Mouse (Mus musculus): ENCODE results near the gene Kiss1r.

Gene Kiss1r

DNA sequence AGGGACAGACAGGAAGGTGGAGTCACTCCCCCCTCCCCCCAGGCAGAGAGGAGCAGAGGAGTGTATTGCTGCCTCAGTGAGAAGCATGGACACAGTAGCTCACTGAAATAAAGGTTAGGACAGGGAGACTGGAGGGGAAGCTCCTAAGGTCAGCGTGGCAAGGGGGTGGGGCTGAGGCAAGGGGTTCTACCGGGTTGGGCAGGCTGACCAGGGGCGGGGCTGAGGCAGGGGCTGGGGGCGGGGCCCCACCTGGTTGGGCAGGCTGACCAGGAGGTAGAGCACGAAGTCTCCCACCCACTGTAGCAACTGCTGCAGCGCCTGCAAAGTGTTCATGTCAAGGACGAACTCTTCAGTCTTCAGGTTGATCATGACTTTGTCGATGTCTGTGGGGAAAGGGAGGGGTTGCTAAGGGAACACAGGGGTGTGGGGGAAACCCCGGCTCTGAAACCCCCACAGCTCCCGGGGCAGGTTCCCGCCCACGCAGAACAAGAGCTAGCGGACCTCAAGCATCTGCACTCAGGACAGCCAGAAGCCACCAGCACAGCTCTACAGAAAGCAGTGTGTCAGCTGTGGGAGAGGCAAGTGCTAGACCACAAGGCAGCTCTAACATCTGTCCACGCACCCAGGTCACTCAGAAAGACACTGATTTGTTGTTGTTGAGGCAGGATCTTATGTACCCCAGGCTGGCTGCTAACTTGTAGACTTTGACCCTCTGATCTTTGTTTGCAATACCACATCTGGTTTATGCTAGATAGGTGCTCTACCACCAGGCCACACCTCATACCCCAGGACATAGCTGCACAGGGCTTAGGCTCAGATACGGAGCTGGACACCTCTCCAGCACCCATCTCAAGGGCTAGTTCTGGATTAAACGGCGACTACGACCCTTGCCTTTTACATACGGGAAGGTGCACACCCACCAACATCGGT is 19.2 kb upstream of the Kiss1r start:
- no peak for DNase-seq (ENCODE audit: low spot score in 2 of 2)

DNA sequence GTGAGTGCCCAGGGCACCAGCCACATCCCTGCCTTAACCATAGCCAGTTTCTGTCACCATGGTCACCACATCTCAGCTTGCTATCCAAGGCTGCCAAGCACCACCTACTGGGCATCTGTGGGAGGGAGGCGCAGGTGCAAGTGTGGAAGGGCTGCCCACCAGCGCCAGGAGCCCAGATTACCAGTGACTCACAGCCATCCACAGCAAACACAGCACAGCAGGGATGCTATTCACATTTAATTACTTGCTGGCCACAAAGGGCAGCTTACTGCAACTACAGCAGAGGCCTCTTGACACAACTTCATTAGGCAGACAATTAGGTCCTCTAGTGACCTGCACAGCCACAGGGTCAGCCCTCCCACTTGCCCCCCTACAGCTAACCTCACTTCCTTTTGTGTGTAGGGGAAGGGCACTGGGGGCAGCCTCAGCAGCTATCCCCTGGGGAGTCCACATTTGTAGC is 15.8 kb upstream of the Kiss1r start:
- peak in 1 of 2 experiments; percentile 77 for DNase-seq (ENCODE audit: low spot score in 2 of 2)

DNA sequence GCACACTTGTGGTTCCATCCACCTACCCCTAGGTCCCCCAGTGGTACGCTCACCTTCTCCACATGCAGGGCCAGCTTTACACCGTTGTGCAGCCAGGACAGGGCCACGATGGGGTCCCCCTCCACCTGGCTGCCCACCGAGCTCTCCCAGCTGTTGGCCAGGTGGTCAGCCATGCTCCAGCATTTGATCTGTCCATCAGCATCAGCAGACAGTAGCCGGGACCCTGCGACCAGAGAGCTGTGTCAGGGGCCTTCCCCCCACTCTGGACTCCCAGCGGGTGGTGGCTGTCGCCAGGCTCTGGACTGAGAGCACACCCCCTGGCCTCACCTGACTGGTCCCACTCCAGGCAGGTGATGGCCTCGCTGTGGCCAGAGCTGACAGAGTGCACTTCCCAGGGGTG is 10.1 kb upstream of the Kiss1r start:
- DNase-seq (ENCODE audit: low spot score in 2 of 2): no peak

DNA sequence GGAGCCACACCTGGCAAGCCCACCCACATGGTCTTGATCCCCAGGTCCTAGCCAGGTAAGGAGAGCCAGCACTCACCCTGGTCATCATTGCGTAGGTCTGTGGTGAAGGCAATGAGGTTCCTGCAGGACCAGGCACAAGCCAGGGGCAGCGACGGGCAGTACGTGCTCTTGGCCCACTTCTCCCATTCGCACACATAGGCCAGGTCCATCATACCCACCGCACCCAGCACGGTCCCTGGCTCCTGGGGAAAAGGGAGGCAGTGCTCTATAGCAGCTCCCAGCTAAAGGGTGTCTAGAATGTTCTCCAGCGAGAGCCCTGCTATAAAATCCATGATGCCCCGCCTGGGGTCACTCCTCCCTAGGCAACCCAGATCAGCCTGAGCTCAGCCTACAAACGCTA is 9.4 kb upstream of the Kiss1r start:
- DNase-seq (ENCODE audit: low spot score in 2 of 2): no peak

DNA sequence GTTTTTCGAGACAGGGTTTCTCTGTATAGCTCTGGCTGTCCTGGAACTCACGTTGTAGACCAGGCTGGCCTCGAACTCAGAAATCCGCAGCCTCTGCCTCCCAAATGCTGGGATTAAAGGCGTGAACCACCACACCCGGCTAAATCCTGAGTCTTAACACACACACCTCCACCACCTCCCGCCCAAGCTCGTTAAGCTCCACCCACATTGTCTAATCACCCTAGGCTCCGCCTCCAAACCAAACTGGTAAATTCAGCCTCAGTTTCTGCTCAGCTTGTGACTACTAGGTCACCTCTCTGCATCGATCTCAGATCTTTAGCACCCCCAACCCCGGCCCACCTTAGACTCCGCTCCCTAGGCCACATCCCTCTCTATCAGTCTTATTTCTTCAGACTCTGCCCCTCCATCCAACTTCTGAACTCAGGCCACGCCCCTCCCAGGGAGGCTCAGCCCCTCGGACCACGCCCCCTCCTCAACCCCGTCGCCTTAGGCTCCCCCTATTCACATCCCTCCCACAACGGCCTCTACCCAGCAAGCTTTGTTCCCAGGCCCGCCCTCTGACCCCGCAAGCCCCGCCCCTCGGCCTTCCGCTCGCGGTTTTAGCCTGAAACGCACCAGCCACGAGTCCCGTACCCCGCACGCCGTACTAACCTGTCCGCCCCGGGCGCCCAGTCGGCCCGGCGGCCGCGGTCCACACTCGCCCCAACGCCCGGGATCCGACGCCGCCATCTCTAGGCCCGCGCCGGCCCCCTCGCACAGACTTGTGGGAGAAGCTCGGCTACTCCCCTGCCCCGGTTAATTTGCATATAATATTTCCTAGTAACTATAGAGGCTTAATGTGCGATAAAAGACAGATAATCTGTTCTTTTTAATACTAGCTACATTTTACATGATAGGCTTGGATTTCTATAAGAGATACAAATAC is 8.3 kb upstream of the Kiss1r start, which contains the start of gene Med16:
Med16 (minus strand) TSS at position 757 of the 925 bp plus-strand sequence.
- peak; percentile 95 to 97 for DNase-seq (ENCODE audit: low spot score in 2 of 2)

DNA sequence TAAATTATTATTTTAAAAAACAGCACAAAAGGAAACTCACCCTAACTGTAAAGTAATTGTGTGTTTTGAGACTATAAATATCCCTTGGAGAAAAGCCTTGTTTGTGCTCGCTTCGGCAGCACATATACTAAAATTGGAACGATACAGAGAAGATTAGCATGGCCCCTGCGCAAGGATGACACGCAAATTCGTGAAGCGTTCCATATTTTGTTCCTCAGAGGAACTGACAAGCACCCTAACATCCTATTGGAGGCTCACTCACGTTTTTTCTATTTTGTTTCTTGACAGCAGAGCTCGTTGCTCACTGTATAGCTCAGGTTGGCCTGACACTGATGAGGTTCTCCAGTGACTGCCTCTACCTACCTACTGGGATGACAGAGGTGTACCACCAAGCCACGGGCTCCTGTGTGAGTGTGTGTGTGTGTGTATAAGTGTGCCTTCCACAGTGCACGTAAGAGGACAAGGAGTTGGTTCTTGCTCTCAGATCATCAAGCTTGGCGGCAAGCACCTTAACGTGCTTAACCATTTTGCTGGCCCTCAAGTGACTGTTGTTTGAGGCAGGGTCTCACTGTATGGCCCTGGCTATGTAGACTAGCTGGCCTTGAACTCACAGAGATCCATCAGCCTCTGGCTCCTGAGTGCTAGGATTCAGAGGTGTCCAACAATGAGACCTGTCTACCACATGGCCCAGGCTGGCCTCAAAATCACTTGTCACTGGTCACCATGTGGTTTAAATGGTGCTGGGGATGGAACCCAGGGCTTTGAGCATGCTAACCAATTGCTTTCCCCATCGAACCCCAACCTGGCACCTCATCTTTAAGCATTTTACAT is 7.5 kb upstream of the Kiss1r start:
- no peak for DNase-seq (ENCODE audit: low spot score in 2 of 2)

DNA sequence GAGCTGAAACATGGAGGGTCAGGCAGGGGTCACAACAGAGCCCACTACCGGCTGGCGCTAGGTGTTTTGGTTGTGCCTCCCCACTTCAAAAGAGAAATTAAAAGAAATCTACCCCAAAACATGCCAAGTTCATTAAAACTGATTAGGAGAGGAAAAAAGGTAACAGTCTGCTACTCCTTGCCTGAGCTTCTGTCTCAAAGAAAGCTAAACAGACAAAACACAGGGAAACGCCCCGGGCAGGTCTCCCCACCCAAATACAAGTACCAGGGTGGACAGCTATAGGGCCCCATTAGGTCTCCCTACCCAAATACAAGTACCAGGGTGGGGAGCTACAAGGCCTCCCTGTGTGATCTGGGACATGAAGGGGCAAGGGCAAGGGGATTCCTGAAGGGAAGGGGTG is 6.2 kb upstream of the Kiss1r start, which contains the start of gene Gm26602:
Gm26602 (plus strand) TSS at position 301 of the 400 bp plus-strand sequence.
- no peak for DNase-seq (ENCODE audit: low spot score in 2 of 2)

DNA sequence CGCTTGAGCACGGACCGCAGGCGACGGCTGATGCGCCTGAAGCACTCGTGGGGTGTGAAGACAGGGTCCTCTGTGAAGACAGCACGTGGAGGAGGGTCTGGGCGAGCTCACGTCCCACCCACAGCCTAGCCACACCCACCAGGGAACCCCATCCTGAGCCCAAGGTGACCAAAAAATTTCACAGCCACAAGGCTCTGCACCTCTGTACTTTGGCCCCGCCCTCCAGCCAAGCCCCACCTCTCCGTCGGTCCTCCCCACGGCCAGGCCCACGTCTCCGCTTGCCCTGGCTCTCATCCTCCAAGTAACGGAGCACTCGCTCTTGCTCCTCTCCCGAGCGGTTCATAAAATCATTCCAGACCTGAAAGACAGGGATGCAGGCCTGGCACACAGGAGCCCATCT is 4.4 kb upstream of the Kiss1r start:
- no peak for DNase-seq (ENCODE audit: low spot score in 2 of 2)

DNA sequence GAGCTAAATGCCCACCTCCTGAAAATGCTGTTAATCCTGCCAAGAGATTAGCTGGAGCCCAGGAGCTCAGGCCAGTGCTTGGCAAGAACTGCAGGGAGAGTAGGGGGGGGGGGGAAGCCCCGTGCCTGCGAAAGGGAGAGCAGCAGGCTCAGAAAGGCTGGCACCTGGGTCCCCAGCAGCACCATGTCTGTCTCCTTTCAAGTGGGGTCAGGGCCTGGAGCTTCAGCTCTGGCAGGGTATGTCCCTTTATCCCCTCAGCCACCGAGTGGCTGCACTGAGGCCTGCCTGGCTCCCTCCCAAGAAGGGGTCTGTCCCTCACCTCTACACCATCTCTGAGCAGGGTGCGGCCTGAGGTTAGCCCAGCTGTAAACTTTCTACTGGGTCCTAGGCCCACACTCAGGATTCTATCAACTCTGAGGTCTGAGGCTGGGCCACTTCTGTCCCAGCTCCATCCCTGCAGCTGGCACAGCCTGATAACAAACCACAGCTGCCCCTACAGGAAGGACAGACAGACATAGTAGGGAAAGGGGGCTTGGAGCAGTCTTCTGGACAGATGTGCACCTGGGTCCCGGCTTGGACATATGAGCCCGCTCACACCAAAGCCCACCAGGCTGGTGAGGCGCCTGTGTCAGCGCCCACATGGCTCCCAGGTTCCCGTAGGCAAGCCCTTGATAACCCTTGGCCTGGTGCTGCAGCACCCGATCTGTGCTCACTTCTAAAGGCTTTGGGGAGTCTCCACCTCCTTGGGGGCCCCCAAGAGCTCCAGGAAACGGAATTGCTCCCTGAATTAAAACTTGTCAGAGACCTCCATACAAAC is 2.4 kb upstream of the Kiss1r start:
- no peak for DNase-seq (ENCODE audit: low spot score in 2 of 2)

DNA sequence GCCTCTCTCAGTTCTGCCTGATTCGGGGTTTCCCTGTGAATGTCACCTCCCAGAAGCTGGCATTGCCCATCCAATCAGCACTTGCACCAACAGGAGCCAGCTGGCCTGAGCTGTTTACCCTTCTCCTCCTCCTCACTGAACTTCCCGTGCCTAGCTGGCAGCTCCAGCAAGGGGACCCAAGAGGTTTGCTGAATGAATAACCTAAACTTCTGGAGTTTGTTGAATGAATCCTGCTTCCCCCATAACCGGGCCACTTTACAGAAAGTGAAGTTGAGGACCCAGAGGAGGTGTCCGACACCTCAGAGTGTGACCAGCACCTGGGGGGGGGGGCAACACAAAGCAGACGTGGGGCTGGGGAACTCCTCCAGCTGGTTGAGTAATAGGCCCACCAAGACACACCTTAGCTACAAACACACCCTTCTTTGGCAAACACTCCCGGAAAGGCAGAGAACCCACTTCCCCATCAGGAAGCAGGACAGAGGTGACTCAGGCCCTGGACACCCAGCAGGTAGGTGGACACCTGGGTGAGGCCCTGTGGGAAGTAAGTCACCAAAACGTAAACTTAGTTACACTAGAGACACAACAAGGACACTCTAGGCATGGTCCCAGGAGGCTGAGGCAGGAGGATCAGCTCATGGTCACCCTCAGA is 1.7 kb upstream of the Kiss1r start:
- no peak for DNase-seq (ENCODE audit: low spot score in 2 of 2)

DNA sequence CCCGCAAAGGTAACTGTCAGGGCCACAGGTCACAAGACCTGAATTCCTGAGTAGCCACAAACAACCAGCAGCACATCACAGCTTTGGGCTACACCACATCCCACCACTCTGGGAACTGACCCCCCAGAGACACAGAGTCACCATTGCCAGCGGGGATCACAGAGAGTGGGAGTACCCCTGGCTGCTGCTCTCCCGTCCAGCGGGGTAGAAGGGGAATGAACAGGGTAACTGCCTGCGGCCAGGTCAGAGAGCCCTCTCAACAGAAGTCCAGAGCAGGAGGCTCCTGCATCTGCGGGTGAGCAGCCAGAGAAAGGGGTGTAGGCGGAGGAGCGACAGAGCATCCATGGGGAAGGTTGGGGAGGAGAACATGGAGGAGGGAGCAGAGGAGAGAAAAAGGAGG is 690 bp upstream of the Kiss1r start:
- peak in 1 of 2 experiments; percentile 58 for DNase-seq (ENCODE audit: low spot score in 2 of 2)

DNA sequence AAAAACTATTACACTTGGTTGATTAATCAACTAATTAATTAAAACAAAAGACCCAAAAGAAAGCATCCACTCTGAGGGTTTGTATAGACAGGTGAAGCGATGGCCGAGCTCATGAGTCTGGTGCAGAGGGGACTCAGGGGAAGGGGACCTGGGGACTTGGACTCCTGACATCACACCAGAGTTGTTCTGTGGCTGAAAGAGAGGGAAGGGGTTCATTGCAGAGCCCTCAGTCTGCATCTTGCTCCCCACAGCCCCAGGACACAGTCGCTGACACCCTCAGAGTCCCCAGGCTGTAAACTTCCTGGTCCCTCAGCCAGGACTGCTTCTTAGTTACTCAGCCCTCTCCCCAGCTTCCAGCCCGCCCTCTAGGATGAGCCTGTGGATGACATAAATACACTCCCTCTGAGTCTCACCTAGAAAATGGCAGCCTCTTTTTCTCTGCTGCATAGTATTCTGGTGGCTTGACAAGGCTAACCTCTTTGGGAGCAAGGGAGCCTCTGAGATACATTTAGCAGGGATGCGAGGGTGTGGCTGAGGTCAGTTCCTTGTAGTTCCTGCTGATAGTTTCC is 845 bp downstream of the Kiss1r start:
- DNase-seq (ENCODE audit: low spot score in 2 of 2): no peak

DNA sequence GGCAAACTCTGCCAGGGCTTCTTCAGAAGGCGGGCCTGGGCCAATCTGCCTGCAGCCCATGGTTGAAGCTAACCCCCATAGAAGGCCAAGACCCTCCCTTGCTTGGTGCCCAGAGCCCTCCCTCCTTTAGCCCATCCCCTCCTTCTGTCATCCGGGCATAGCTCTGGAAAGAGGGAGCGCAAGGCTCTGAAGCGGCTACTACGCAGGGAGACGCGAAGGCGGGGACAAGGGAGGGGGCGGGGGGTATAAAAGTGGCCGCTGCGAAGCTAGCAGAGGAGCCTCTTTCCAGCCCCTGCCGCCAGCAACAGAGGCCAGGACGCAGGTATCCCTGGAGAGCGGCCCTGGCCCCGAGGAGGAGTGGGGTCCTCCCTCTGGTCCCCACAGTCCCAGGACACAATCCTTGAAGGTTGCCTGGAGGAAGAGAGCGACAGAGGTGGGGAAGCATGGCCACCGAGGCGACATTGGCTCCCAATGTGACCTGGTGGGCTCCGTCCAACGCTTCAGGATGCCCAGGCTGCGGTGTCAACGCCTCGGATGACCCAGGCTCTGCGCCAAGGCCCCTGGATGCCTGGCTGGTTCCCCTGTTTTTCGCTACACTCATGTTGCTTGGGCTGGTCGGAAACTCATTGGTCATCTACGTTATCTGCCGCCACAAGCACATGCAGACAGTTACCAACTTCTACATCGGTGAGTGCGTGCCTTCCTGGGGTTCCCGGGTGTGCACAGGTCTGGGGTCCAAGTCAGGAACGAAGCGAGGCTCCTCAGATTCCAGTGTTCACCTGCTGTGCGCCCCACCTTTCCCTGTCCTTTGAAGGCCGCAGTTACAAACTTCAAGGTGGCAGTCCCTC is 1.7 kb downstream of the Kiss1r start:
- DNase-seq (ENCODE audit: low spot score in 2 of 2): no peak

DNA sequence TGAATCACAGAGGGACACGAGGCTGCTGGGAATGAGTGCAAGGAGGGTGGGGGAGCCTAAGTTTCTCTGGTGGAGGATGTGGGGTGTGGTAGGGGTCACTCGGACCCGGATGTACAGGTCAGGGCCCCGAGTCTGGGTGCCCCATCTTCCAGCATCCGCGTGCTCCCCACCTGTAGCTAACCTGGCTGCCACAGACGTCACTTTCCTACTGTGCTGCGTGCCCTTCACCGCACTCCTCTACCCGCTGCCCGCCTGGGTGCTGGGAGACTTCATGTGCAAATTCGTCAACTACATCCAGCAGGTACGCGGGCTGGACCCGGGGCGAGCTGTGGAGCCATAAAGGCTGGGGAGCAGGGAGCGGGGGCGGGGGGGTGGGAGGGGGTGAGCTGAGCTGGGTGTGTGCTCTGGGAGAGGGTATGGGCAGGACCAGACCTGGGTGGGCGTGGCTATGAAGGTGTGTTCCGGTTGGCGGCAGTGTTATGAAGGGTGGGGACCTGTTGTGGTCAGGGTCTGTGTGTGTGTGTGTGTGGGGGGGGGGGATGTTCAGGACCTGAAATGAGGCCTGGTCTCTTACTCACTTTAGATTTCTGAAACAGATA is 2.6 kb downstream of the Kiss1r start:
- no peak for DNase-seq (ENCODE audit: low spot score in 2 of 2)

DNA sequence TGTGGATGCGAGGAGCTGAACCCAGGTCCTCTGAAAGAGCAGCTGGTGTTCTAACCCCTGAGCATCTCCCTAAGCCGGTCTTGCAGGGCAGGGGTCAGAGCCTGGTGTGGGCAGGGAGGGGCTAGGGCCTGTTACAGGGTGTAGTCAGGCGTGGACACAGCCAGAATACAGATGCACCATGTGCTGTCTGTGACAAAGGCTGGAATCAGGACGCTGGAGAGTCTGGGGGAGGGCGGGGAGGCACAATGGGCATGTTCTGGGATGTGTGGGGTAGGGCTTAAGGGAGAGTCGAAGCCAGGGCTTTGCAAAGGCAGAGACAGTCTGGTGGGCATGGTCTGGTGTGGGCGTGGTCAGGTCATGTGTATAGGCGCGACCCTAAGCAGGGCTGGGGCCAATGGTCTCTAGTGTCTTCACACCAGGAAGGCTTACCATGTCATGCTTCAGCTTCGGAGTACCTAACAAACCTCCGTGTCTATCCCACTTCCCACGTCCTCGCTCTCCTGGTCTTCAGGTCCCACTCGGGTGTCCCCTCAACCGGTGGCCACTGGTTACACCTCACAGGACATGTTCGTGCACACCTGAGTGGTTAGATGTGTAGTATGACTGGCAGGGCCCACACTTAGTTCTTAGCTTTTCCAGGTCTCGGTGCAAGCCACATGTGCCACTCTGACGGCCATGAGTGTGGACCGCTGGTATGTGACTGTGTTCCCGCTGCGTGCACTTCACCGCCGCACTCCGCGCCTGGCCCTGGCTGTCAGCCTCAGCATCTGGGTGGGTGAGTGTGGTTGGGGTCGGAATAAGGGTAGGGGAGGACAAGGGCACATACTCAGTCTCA is 3.5 kb downstream of the Kiss1r start:
- no peak for DNase-seq (ENCODE audit: low spot score in 2 of 2)

DNA sequence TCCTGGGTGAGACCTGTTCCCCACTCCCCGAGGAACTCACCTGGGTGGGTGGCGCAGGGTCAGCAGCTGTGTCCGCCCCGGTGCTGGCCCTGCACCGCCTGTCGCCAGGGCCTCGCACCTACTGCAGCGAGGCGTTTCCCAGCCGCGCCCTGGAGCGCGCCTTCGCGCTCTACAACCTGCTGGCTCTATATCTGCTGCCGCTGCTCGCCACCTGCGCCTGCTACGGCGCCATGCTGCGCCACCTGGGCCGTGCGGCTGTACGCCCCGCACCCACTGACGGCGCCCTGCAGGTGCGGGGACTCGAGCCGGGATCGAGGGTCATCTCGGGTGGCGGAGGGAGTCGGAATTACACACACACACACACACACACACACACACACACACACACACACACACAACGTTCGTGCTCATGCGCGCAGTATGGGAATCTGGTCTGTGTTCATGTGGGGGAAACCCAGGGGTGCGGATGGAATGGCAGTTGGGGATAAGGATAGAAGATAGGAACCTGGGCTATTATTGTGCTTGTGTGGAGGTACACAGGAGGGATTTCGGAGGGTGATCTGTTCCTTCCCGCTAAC is 4.3 kb downstream of the Kiss1r start, which contains the start of gene R3hdm4:
R3hdm4 (minus strand) TSS at position 251 of the 578 bp plus-strand sequence.
- DNase-seq (ENCODE audit: low spot score in 2 of 2): no peak

DNA sequence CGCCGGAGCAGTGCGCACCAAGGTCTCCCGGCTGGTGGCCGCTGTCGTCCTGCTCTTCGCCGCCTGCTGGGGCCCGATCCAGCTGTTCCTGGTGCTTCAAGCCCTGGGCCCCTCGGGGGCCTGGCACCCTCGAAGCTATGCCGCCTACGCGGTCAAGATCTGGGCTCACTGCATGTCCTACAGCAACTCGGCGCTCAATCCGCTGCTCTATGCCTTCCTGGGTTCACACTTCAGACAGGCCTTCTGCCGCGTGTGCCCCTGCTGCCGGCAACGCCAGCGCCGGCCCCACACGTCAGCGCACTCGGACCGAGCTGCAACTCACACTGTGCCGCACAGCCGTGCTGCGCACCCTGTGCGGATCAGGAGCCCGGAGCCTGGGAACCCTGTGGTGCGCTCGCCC is 4.8 kb downstream of the Kiss1r start:
- no peak for DNase-seq (ENCODE audit: low spot score in 2 of 2)

All from right cerebral cortex, postnatal 10 days (tissue).